Mouse (Mus musculus) liver, adult 2 months (tissue): ENCODE measurements around the gene Mogs.

Experiments used
- CTCF ChIP-seq: fragments of 200-500 bp; IDR thresholded peaks from 2 replicates; pipeline ENCODE4 v1.5.1; 2011; ENCODE audit warnings: low read depth, low read length, control low read depth
- POLR2A ChIP-seq: fragments of 200-500 bp; IDR thresholded peaks from 2 replicates; pipeline ENCODE4 v1.6.1; 2011; ENCODE audit warnings: low read length, control low read depth; ENCODE audit not compliant: insufficient read depth; ENCODE audit errors: extremely low read depth

DNA sequence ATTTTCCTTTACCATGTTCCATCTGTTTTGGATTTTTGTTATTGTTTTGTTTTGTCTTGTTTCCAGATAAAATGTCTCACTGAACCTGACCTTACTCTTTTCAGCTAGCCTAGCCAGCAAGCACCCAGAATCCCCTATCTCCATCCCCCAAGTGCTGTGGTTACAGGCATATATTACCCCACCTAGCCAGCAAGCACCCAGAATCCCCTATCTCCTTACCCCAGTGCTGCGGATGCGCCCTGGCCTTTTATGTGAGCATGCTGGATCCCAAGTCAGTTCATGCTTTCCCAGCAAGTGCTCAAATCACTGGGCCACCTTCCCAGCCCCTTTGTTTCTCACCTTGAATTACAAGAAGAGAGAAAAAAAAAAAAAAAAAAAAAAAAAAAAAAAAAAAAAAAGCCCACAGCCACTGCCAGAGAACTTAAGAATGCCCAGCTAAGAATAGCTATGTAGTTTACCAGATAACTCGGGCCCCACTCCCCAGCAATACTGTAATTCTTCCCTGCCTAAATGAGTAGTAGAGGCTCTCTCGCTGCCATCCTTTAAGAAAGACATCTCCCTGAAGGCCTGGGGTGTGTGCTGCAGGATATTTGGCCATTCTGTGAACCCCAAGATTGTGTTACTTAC is 3.7 kb upstream of the Mogs start:
- no peak for TF ChIP-seq POLR2A
- TF ChIP-seq CTCF = no peak
